In genomic region chr7:28601668-28602067, GRCm38 (mm10) we compare ENCODE assay signal across 8 mouse cellular contexts. TPM values are rescaled to one million over a fixed set of nuclear protein-coding genes. Genes with fewer than 3 reads are reported as not detected.
DNase-seq lines count a peak whose midpoint lies in the region; ATAC-seq and TF ChIP-seq lines count a peak whose summit lies in the region.

No protein-coding gene starts in this region.

- TF ChIP-seq CTCF in CH12.LX (conservative IDR thresholded peaks at IDR 0.05 in 1 of 2, IDR thresholded peaks at IDR 0.05 in 1 of 2; ENCODE audit: low read depth in 2 of 2, low read length in 2 of 2) = peak; percentile 56 to 86

- H3K27ac ChIP-seq in heart, embryonic 11.5 days (ENCODE audit: low read depth, low read length) = no peak overlapping the region
- no peak overlapping the region for H3K27ac ChIP-seq in CH12.LX (ENCODE audit: insufficient read depth, low read depth)
- peak overlapping the region; percentile 62 for H3K27ac ChIP-seq in neural tube, embryonic 13.5 days (replicated peaks)

- no peak for TF ChIP-seq EP300 in CH12.LX (IDR thresholded peaks at IDR 0.05; ENCODE audit: low read length)

- H3K36me3 ChIP-seq in heart, embryonic 11.5 days (ENCODE audit: control insufficient read depth, insufficient read depth, low read length) = no peaks in the 10 kb centered on the region
- no peaks in the 10 kb centered on the region for H3K36me3 ChIP-seq in CH12.LX (replicated peaks in 1 of 2; ENCODE audit: control insufficient read depth in 1 of 2, insufficient read depth in 1 of 2, low read length in 1 of 2)
- no peaks in the 10 kb centered on the region for H3K36me3 ChIP-seq in neural tube, embryonic 13.5 days

- H3K4me3 ChIP-seq in heart, embryonic 11.5 days (ENCODE audit: low read depth, low read length) = no peak overlapping the region
- no peak overlapping the region for H3K4me3 ChIP-seq in CH12.LX (replicated peaks in 1 of 3; ENCODE audit: low read depth in 2 of 3, low read length in 2 of 3, poor library complexity in 1 of 3)
- H3K4me3 ChIP-seq in neural tube, embryonic 13.5 days = no peak overlapping the region

- in situ Hi-C loops in CH12.LX (cut with MboI; ENCODE audit: low pct_ligation_motif_present, low pct_unique_long_range_greater_than_20kb, low sequenced_read_pairs) = no loop called here

- H3K79me2 ChIP-seq in CH12.LX (replicated peaks; ENCODE audit: control insufficient read depth, extremely low read depth, insufficient read depth, poor library complexity, severe bottlenecking) = peaks cover 8% of the 10 kb centered on the region

- TF ChIP-seq RAD21 in CH12.LX (IDR thresholded peaks at IDR 0.05; ENCODE audit: low read depth, low read length) = peak; percentile 77

- H3K4me2 ChIP-seq in heart, embryonic 11.5 days = no peak overlapping the region
- no peak overlapping the region; the same call in 1 of the 2 replicates for H3K4me2 ChIP-seq in CH12.LX (ENCODE audit: insufficient read depth, low read depth, poor library complexity, severe bottlenecking)
- H3K4me2 ChIP-seq in neural tube, embryonic 13.5 days = peak overlapping the region; percentile 35

- 31% methylated on average over 7 of the region's 7 CpGs for WGBS in heart, embryonic 11.5 days (ENCODE audit: insufficient replicate concordance)
- WGBS in neural tube, embryonic 13.5 days = 14% methylated on average over 7 of the region's 7 CpGs

- no peak overlapping the region for H3K9ac ChIP-seq in heart, embryonic 11.5 days (ENCODE audit: low read depth, low read length)
- H3K9ac ChIP-seq in CH12.LX (ENCODE audit: insufficient read depth, low read depth) = no peak overlapping the region
- H3K9ac ChIP-seq in neural tube, embryonic 13.5 days = 0 out of 2 replicates have a peak overlapping the region, but pooled peaks have one; percentile 41

- no peak for ATAC-seq in heart, embryonic 11.5 days (replicated peaks; ENCODE audit: insufficient number of reproducible peaks, low FRiP score, low TSS enrichment)
- ATAC-seq in frontal cortex, adult (ENCODE audit: low TSS enrichment) = 0 out of 2 replicates have a peak, but pooled peaks have one; percentile 25
- ATAC-seq in neural tube, embryonic 13.5 days (ENCODE audit: low read depth) = peak; percentile 33; the same call in 1 of the 2 replicates

- peaks cover 7% of the 10 kb centered on the region for H3K4me1 ChIP-seq in heart, embryonic 11.5 days (ENCODE audit: control insufficient read depth, insufficient read depth, low read length)
- peaks cover 6 to 30% of the 10 kb centered on the region in 2 experiments for H3K4me1 ChIP-seq in CH12.LX (ENCODE audit: control insufficient read depth in 1 of 2, insufficient read depth in 2 of 2)
- peaks cover 22% of the 10 kb centered on the region for H3K4me1 ChIP-seq in neural tube, embryonic 13.5 days (replicated peaks)

- peak; percentile 48 to 75 for DNase-seq in heart, postnatal 10 days
- DNase-seq in CH12.LX (ENCODE audit: extremely low read depth) = peak; percentile 59
- DNase-seq in brain, adult 2 months (ENCODE audit: low read depth, low spot score) = peak; percentile 86
- DNase-seq in layer of hippocampus, postnatal 10 days (ENCODE audit: low spot score in 2 of 2) = peak; percentile 73 to 80
- DNase-seq in urinary bladder, postnatal 10 days (ENCODE audit: low spot score) = no peak

- H3K27me3 ChIP-seq in heart, embryonic 11.5 days (ENCODE audit: control insufficient read depth, insufficient read depth, low read length) = no peaks in the 10 kb centered on the region
- H3K27me3 ChIP-seq in CH12.LX (replicated peaks) = no peaks in the 10 kb centered on the region
- no peaks in the 10 kb centered on the region for H3K27me3 ChIP-seq in neural tube, embryonic 13.5 days

- H3K9me3 ChIP-seq in heart, embryonic 11.5 days (replicated peaks; ENCODE audit: control insufficient read depth, low read length) = no peaks in the 10 kb centered on the region
- H3K9me3 ChIP-seq in CH12.LX (replicated peaks; ENCODE audit: low read length) = no peaks in the 10 kb centered on the region
- no peaks in the 10 kb centered on the region for H3K9me3 ChIP-seq in neural tube, embryonic 13.5 days

- intact Hi-C loops in heart, postnatal 10 days (cut with DNase I) = loop anchor here (1.0 to 5.0 kb wide), 5 partner anchors 33 to 155 kb away; no protein-coding TSS in a partner anchor

- no peak for TF ChIP-seq POLR2A in CH12.LX (IDR thresholded peaks at IDR 0.05; ENCODE audit: low read depth, low read length)

- dilution Hi-C loops in CH12.LX (cut with MboI; ENCODE audit: extremely low pct_ligation_motif_present, extremely low pct_unique_long_range_greater_than_20kb, low sequenced_read_pairs) = no loop called here

TF ChIP-seq in CH12.LX, 34 proteins besides CTCF, POLR2A, EP300 and RAD21:
- TF ChIP-seq JUND (conservative IDR thresholded peaks at IDR 0.05; ENCODE audit: low read depth, low read length) = no peak
- TF ChIP-seq MEF2A (IDR thresholded peaks at IDR 0.05; ENCODE audit: borderline replicate concordance, low read depth, low read length) = no peak
- peak; percentile 43 for TF ChIP-seq ZC3H11A (IDR thresholded peaks at IDR 0.05; ENCODE audit: low read depth, low read length)
- peak; percentile 73; the same call in 1 of the 2 replicates for TF ChIP-seq MAZ (IDR thresholded peaks at IDR 0.05; ENCODE audit: low read depth, low read length)
- TF ChIP-seq SMC3 (IDR thresholded peaks at IDR 0.05; ENCODE audit: low read depth, low read length) = peak; percentile 72
TF ChIP-seq in CH12.LX: peak in this region for 3.

RNA-seq across cellular contexts. Expression of gene Pak4, which starts 3.7 kb away (rescaled TPM):
- 10 to 100 TPM; 11.2 to 15.6 TPM for total RNA-seq in heart, postnatal 10 days (2021)
- 25.4 and 27.6 TPM in 2 replicates for polyA plus RNA-seq in heart, embryonic 11.5 days (2014; fragmentation: Nextera tagmentation; extraction: Ambion mirVana)
- total RNA-seq in CH12.LX (2012; rRNA removed) (8.3 and 10.7 TPM in 2 replicates), CH12.LX (2014; rRNA removed) (6.7 and 7.5 TPM in 2 replicates)
- polyA plus RNA-seq in CH12.LX (2012; ENCODE audit: insufficient read length, low read depth) = 10.5 and 11.2 TPM in 2 replicates
- 10 to 100 TPM; 11.7 to 13.0 TPM for total RNA-seq in layer of hippocampus, postnatal 10 days (2021)
- polyA plus RNA-seq in neural tube, embryonic 13.5 days (2015; fragmentation: Nextera tagmentation; extraction: Ambion mirVana) = 20.1 and 20.2 TPM in 2 replicates

RNA-seq across cellular contexts. Expression of gene Samd4b, which starts 3.7 kb away (rescaled TPM):
- total RNA-seq in heart, postnatal 10 days (2021) = 10 to 100 TPM; 37.7 to 40.4 TPM
- polyA plus RNA-seq in heart, embryonic 11.5 days (2014; fragmentation: Nextera tagmentation; extraction: Ambion mirVana) = 22.2 and 22.8 TPM in 2 replicates
- total RNA-seq in CH12.LX (2012; rRNA removed) (7.7 and 10.0 TPM in 2 replicates), CH12.LX (2014; rRNA removed) (2.7 and 3.7 TPM in 2 replicates)
- polyA plus RNA-seq in CH12.LX (2012; ENCODE audit: insufficient read length, low read depth) = 18.0 and 24.6 TPM in 2 replicates
- total RNA-seq in layer of hippocampus, postnatal 10 days (2021) = 10 to 100 TPM; 58.4 to 61.9 TPM
- 25.6 and 26.9 TPM in 2 replicates for polyA plus RNA-seq in neural tube, embryonic 13.5 days (2015; fragmentation: Nextera tagmentation; extraction: Ambion mirVana)

RNA-seq across cellular contexts. Expression of gene Acp7, which starts 29.5 kb away (rescaled TPM):
- total RNA-seq in heart, postnatal 10 days (2021) = not detected
- polyA plus RNA-seq in heart, embryonic 11.5 days (2014; fragmentation: Nextera tagmentation; extraction: Ambion mirVana) = 0.17 TPM in 1 of 2 replicates, not detected in the other
- total RNA-seq in CH12.LX (2012; rRNA removed) (not detected in 2 replicates), CH12.LX (2014; rRNA removed) (not detected in 2 replicates)
- polyA plus RNA-seq in CH12.LX (2012; ENCODE audit: insufficient read length, low read depth) = not detected in 2 replicates
- total RNA-seq in layer of hippocampus, postnatal 10 days (2021) = 1 to 10 TPM; 1.5 to 2.1 TPM
- polyA plus RNA-seq in neural tube, embryonic 13.5 days (2015; fragmentation: Nextera tagmentation; extraction: Ambion mirVana) = not detected in 2 replicates

RNA-seq across cellular contexts. Expression of gene Nccrp1, which starts 54.6 kb away (rescaled TPM):
- total RNA-seq in heart, postnatal 10 days (2021) = not detected
- not detected in 2 replicates for polyA plus RNA-seq in heart, embryonic 11.5 days (2014; fragmentation: Nextera tagmentation; extraction: Ambion mirVana)
- total RNA-seq in CH12.LX (2012; rRNA removed) (not detected in 2 replicates), CH12.LX (2014; rRNA removed) (not detected in 2 replicates)
- polyA plus RNA-seq in CH12.LX (2012; ENCODE audit: insufficient read length, low read depth) = not detected in 2 replicates
- under 1 TPM; 0.42 to 0.46 TPM for total RNA-seq in layer of hippocampus, postnatal 10 days (2021)
- not detected in 2 replicates for polyA plus RNA-seq in neural tube, embryonic 13.5 days (2015; fragmentation: Nextera tagmentation; extraction: Ambion mirVana)
